Mouse (Mus musculus) layer of hippocampus, adult 11-12 months (tissue): ENCODE measurements at regions not wholly inside any gene's neighbourhood (a gene's known extent, or its start where the extent isn't known, plus 50 kb on each side); places are given as distances from the start of the nearest gene placed in this dataset.

Source experiments
- DNase-seq: peaks from one replicate; pipeline ENCODE4 v3.0.0; 2022; ENCODE audit warnings: low spot score

DNA sequence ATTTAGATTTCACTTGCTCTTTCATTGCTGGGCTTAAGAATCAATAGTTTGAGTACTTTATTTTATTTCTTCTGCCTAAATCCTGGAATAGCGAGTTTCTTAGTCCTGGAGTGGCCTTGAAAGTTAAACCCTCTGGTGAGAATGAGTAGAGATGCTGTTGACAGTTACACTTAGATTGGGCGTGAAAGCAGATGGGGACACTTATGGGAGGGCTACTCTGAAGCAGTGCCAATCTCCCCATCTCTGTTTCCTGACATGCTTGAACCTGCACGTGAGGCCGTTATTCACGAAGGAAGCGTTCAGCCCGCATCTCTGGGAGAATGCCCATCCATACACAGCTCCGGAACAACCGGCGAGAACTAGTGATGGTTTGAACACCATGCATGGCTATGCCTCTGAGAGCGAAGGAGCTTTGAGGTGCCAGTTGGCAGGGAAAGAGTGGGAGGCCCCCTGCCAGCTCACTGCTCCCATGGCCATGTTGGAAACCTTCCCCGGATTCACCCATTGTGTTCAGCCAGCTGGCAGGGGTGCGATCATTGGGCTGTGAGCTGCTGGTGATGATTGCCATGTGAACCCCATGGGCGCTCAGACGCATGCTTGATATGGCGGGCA lies 792.2 kb upstream of the Got2 start:
- DNase-seq, result peak; percentile 15

DNA sequence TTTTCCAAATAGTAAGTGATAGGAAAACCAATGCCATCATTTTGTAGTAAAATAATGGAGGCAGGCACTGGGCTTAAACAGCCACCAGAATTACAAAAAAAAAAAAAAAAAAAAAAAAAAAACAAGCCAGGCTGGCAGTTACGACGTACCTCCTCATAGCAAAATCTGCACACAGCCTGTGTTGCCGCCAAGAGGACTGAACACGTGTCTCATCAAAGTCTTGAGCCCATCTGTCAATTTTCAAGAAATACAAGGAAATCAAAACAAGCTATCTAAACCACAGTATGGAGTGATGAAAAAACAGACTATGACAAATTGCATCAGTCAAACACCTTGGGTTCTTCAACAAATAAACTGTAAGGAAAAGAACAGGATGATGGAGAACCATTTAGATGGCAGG lies 791.2 kb upstream of the Got2 start:
- DNase-seq, result no peak

GRCm38 (mm10) chr8:96674703-96675102 lies 786.4 kb upstream of the Got2 start:
- no peak for DNase-seq

GRCm38 (mm10) chr8:96656495-96657279 lies 768.3 kb upstream of the Got2 start:
- DNase-seq, result no peak

DNA sequence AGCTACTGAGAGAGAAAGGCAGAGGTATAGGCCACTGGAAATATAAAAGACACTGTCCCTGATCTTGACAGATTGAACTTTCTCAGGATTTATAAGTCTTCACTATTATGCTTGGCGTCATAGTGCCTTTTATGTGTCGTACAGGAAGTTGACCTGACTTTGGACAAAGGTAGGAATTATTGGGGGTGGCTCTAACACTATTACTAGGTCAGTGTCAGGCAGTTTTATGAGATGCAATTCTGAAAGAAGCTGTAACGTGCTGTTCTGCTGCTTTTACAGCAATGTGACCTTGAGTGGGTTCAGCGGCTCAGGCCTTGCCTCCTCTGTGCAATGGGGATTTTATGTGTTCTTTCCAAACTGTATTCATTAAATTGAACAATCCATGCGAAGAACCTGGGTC lies 759.4 kb upstream of the Got2 start:
- no peak for DNase-seq
